Mouse (Mus musculus): ENCODE results near the gene Cish.
A peak's percentile ranks its signal among the peaks of the same experiment; 100 is the strongest.

DNA sequence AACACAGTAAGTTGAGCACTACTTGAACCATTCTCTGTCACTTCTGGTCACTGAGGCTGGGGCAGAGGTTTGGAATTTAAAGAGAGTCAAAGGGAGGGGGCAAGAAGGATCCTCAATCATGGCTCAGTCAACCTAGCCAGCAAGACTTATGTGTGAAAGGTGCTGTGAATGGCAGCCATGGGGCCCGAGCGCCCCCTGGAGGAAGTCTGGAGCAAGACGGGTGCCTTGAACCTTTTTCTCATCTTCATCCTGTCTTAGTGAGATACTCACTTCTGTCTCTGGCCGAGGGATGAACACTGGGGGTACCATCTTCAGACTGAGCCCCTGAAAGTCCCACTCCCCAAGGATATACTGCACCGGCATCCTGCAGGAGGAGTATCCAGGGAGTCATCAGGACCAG, 40.1 kb downstream of the Cish start:
- TF ChIP-seq EP300 (IDR thresholded peaks at IDR 0.05; ENCODE audit: low read depth) (no peak), CTCF (IDR thresholded peaks at IDR 0.05; ENCODE audit: low read depth) (peak; percentile 99)

Measured in liver, embryonic 14.5 days (tissue).